Mouse (Mus musculus) heart, postnatal 25 days (tissue): ENCODE measurements around the gene Mamdc2. TPM values are rescaled to one million over a fixed set of nuclear protein-coding genes. Genes with fewer than 3 reads are reported as not detected.

Source experiments
- DNase-seq: peaks from one replicate; pipeline ENCODE4 v3.0.0; 2022; ENCODE audit warnings: low spot score
- intact Hi-C: fragments of 180-260 bp; cut with DNase I; formaldehyde crosslinking; loops from one replicate; pipeline ENCODE4 v1.15.1; 2025
- total RNA-seq, 2 experiments: library from RNA; stranded (reverse); gene quantifications; 2 replicates each; pipeline ENCODE4 v1.2.3; 2021

Mamdc2 gene
- total RNA-seq, 2 experiments from 2014 or later: 2.0 to 2.7 TPM

DNA sequence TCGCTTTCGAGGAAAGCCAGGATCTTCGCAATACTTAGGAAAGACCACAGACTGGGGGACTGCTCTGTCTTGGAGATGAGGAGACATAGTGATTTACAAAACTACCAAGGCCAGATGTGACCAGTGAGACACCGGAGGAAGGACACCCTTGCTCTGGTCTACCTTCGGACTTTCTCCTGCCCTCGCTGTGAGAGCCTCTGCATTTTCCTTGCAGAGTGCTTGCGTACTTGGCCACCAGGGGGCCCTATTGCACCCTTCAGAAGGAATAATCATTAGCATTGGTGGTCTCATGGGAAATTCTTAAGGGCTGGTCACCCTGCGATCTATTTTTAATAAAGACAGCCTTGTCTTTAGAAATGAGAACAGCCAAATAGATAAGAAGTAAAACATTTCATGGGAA lies 75.0 kb downstream of the Mamdc2 start:
- intact Hi-C loops: loop anchor here (1.0 kb wide), 1 partner anchor 150 kb away; no protein-coding TSS in a partner anchor
- peak; percentile 32 for DNase-seq

DNA sequence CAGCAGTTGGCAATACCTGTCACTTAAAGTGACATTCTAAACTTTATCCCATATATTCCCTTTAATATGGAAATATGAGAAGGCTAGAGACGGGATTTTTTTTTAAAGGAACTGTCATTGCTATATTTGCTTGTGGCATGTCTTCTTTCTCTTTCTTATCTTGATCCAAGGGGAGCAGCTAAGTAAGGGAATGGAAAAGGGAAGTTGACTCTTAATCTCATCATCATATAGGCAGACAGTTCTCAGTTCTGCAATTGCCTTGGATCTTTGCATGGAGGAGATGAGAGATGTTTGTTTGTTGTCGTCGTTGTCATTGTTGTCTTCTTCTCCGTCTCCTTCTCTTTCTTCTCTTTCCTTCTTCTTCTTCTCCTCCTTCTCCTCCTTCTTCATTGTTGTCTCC lies 79.0 kb downstream of the Mamdc2 start:
- intact Hi-C loops: no loop called here
- no peak for DNase-seq

DNA sequence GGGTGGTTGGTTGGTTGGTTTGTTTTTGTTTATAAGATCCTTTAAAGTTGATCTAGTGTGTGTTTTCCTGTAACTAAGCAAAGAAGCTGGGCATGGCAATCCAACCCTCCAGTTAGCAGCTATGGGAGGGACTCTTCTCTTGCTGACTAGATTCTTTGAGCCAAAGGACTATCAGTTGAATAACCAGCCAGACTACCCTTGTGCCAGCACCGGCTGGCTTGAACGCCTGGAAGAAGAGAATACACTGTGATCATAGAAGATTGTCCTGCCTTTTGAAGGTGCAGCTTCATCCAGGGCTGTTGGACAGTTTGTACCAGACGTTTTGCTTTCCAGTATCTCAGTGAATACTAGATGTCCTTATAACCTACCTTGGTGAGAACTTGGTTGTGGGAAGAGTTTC lies 86.2 kb downstream of the Mamdc2 start:
- DNase-seq: no peak
- intact Hi-C loops: no loop called here

DNA sequence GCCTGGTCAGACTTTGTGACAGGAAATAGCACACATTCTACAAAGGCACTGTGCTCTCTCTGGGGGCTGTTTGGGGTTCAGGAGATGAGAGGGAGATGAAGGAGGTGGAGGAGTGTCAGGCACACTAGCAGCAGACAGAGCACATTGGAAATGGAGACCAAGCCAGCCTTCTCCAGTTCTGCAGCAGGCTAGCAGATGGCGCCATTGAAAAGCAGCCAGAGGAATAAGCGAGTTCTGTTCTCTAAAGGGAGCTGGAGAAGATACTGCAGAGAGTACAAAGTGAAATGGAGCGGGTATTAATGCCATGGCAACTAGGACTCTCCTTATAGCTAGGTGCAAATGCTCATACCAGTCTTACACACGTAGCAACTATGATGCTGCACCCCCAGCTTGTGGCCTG lies 87.1 kb downstream of the Mamdc2 start:
- intact Hi-C loops: no loop called here

DNA sequence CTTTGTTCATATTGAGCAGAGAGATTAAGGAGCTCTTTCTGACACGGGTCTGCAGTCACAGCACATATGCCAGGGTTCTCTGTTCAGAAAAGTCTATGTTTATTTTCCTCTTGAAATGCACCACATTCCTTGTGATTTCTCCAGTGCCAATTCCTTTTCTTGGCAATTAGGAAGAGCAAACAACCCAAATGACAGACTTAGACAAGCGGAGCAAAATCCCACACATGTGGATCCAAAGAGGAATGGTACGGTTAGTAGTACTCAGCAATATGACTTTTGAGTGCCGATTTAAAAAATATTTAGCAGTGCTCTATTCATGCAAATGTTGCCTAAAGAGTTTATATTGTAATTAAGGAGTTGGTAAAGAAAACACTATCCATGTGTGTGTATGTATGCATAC lies 87.7 kb downstream of the Mamdc2 start:
- intact Hi-C loops: no loop called here

More for the DNA sequence above, 87.1 kb downstream of the Mamdc2 start:
- no peak for DNase-seq

DNA sequence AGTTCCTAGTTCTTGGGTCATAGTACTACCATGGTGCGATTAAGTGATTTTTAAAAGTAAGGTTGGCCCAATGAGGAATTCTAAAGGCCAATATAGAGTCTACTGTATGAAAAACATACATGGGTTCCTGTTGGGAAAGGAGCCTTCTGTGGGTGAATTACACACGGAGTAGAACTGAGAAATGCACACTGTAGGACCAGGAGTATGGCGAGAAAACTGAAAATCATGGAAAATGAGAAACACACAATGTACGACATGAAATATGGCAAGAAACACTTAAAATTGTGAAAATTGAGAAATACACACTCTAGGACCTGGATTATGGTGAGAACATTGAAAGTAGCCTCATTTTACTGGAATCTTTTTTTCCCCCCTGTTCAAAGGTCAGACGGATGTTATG lies 91.0 kb downstream of the Mamdc2 start:
- intact Hi-C loops: no loop called here
- no peak for DNase-seq

More for the DNA sequence above, 87.7 kb downstream of the Mamdc2 start:
- DNase-seq: no peak

DNA sequence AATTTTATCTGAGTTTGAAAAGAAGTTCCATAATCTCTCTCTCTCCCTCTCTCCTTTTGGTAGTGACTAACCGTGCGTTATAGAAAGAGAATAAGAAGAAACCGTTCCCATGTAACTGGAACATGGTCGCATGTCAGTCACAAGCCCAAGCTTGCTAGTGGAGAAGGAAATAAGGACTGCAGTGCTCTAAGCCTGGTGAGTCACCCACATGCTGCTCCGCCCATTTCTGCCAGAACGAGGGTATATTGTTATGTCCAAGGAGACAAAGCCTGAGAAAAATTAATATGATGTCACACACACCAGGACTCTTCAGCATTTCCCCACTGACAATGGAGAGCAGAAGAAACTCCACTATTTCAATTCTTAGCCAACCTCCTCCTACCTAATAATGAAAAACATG lies 93.5 kb downstream of the Mamdc2 start:
- DNase-seq: no peak
- intact Hi-C loops: no loop called here

DNA sequence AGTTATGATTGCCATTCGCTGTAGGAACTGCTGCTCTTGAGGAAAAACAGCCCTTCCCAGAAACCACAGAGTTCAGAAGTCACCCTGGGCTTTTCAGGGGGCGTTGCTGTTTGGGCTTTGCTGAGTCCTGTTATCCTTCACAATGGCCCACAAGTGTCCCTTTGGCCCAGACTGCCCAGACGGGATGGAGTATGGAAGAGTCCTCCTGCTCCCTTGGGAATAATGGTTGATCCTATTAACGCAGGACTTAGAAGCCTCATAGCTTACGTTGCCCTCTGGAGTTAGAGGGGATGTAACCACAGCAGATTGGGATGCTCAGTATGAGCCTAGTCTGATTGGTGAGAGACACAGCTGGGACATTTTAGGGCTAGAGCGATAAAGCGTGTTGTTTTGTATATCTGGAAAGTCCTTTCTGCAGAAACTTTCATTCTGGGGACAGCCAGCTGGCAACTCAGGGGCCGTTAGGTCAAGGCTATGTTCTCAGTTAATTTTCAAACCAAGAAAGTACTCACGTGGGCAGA lies 94.3 kb downstream of the Mamdc2 start:
- peak; percentile 46 for DNase-seq
- intact Hi-C loops: no loop called here

DNA sequence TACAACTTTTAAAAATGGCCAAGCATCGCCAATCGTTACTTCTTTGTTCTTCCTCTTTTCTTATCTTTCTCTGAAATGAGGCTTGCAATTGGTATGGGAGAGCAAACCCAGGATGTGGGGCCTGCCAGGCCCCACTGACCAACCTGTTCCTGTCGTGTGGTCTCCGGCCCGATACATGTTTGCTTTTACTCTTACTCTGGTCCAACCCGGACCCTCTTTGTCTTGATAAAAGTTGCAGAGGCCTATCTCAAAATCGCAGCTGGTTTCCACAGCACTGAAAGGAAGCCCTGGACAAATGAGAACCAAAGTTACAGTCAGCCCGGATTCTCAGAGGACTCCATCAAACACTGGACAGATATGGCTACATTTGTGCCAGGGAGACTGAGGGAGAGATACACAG lies 95.1 kb downstream of the Mamdc2 start:
- intact Hi-C loops: no loop called here
- DNase-seq: no peak

DNA sequence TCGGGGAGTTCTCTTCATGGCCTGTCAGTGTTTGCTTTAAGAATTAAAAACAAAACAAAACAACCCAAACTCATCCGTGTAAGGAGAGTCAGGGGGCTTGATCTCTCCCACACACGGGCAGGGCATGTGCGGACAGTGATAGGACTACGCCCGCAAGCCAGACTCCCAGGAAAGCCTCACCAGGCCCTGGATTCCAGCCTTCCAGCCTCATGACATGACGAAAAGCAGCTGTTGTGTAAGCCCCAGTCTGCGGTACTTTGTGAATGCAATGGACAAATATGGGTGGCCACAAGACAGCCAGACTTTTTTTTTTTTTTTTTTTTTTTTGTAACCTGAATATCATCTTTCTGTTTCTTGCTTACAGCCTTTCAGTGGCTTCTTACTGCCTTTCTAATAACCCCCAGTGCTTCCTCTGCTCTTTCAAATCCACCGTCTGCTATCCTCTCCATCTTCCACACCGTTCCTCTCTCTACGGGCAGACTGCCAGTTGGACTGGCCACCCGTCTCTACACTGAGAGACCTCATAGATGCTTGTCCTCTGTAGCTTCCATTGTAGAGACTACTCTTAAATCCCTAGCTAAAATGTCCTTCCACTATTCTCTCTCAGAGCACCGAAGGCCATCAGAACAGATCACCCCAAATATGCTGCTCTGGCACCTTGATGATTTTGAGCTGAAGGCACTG lies 96.3 kb downstream of the Mamdc2 start:
- intact Hi-C loops: no loop called here
- peak; percentile 23 for DNase-seq

DNA sequence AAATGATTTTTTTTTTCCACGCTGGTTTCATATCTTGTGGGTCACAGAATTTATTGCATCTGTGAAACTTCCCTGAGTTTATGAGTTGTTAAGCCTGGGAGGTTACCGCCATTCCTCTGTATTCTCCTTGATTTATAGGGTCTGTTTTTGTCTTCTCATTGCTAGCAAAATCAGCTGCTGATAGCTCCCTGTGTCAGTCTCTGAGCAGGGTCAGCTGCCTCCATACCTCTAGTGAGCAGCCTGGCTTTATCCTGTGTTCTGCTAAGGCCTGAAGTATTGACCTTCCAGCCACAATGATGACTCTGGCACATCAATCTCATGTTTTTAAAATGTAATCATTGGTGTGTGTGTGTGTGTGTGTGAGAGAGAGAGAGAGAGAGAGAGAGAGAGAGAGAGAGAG lies 98.3 kb downstream of the Mamdc2 start:
- intact Hi-C loops: no loop called here
- DNase-seq: no peak

DNA sequence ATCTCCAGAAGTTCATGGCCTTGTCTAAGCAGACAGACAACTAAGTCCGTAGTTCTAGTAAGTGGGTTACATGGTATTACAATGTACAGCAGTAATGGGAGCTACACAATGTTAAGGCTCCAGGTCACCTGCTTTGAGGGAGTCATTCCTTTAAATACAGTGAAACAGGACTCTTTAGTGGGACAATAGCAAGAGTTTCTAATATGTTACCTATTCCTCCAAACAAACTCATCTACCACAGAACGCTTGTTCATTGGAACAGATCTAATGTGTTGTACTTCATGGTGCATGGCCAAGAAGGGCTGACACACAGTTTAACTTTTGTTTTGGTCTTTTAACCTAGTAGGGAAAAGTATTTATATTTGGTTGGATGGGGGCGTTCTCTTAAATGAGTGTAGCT lies 105.5 kb downstream of the Mamdc2 start:
- no peak for DNase-seq
- intact Hi-C loops: no loop called here

DNA sequence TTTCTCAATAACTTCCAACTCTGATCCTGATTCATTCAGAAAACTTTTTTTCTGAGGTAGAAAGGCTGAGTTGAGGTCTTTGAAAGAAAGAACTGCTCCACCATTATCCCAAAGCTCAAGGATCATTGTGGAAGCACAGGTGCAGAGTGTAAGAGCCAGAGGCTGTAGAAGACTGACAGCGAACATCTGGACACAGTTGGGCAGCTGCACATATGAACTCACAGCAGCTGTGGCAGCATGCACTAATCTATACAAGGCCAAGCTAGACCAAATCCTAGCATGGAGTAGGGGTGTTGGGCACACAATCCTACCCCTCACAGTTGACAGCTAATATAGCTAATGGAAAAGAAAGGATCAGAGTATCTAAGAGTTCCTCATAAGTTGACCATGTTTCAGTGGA lies 115.4 kb downstream of the Mamdc2 start:
- intact Hi-C loops: no loop called here
- no peak for DNase-seq

DNA sequence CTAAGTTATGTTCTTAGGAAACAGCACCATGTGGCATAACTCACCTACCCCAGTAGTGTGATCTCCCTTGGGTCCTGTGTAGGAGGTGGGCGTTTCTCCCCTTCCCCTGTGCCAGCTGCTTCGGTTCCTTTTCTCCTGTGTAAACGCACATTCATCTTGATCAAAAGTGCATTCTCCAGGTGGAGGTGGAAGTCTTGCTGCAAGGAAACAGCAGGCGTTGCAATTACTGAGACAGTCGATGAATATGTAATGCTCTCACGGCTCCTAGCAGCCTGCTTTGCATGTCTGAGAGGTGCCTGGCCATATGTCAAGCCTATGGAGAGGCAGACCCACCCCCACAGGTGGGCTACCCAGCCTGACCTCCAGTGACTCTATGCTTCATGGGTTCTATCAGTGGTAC lies 117.4 kb downstream of the Mamdc2 start:
- intact Hi-C loops: no loop called here

DNA sequence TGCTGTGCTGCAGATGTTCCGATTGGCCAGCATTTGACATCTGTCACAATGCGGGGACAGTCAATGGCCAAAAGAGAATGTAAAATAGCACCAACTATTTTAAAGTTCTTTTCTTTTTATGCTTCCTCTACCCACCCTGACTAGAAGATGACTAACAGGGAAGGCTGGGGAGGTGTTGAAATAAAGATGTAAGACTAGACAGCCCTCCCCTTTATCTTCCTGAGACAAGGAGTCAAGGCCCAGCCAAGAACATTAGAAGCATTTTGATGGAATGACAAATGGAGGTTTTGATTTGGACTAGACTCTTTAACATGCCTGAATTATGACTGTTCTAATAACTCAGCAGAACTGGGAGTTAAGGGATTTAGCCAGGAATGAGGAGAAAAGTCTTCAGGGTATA lies 118.9 kb downstream of the Mamdc2 start:
- DNase-seq: no peak
- intact Hi-C loops: no loop called here

More for the DNA sequence above, 117.4 kb downstream of the Mamdc2 start:
- no peak for DNase-seq

DNA sequence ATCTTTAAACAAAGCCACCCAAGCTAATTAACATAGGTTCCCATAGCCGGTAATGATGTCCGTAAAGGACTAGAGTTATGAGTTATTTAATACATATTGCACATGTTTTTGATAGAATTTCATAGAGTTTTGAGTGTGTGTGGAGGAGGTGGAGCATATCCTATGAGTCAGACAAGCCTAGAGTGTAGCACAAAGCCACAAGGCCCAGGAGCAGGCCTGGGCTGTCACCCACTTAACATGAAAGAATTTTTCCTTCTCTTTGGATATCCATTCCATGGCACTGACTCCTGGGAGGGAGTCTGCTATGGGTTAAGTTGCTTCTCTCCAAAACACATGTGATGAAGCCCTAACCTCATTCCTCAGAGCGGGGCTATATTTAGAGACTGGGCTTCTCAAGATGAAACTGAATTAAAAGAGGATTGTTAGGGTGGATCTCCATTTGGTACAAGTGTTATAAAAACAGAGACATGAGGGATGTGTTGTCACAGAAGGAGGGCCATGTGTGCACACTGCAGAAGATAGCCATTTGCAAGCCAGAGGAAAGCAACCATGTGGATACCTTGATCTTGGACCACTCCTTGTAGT lies 121.1 kb downstream of the Mamdc2 start:
- no peak for DNase-seq
- intact Hi-C loops: no loop called here

DNA sequence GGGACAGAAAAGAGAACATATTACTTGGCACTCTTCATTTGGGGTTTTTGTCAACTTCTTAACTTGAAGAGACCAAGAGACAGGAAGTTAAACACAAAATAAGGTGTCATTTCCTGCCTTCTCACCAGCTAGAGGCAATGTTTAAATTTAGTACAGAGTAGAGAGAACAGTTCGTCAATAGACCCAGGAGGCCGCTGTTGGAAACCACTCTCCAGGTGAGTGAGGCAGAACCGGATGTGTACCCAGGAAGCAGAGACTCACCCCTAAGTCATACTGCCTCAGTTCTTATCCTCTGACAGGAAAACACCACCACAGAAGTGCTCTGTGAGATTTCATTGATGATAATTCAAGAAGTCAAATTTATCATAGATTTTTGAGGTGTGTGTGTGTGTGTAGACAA lies 125.1 kb downstream of the Mamdc2 start:
- no peak for DNase-seq
- intact Hi-C loops: no loop called here

DNA sequence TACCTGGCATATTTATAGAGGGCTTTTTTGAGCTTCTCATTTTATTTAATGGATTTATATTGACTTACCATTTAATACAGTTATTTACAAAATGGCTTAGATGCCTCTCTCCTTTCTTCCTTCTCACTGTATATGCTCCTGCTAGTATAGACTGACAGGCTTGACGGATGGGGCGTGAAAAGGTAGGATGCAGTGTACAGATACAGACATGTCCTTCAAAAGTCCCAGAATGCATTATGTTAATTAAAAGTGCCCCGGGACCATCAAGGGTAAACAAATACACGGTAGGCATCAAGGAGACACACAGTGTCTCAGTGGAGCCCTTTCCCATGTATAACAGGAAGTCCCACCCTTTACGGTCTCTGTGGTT lies 130.3 kb downstream of the Mamdc2 start:
- intact Hi-C loops: no loop called here
- DNase-seq: no peak

DNA sequence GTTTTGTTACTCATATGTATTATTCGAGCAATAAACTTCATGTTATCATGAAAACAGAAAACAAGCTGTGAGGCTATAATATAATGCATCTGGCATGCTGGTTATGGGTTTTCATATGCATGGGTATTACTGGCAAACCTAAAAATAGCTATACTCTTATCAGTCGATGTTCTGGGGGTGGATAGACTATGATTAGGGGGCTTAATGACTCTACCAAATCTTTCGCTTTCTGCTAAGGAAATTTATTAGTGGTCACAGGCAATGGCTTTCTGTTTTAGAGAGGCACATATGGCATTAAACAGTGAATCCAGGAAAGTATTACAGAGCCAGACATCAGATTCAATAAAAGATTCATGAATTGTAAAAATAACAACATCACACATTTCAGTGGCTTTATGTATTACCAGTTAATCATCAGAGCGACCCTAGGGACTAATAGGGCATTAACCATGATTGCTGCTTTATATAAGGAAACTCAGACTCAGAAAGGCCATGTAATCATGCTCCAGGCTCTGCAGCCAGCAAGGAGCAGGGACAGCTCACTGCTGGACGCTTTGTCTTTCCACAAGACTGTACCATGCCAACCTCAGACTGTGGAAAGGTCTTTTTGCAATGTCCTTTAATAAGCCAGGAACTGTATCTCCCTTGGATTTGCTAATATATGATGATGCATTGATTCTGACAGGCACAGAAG lies 130.8 kb downstream of the Mamdc2 start:
- DNase-seq: no peak
- intact Hi-C loops: no loop called here

DNA sequence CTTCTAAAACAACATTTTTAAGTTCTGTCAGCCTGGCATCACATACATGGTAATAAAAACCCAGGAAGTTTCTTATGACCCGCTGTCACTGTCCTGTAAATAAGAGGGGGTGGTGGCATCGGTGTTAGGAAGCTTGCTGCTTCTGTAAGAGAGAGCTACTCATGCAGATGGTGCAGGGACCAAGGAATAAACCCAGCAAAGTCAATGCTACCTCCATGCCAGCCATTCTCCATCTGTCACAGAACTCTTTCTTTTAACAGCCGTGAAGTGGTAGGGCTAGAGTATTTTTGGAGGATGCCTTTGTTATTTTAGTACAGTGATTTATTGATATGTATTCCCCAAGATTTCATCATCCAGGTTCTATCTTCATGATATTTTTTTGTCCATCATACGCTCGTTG lies 131.4 kb downstream of the Mamdc2 start:
- intact Hi-C loops: no loop called here
- no peak for DNase-seq

DNA sequence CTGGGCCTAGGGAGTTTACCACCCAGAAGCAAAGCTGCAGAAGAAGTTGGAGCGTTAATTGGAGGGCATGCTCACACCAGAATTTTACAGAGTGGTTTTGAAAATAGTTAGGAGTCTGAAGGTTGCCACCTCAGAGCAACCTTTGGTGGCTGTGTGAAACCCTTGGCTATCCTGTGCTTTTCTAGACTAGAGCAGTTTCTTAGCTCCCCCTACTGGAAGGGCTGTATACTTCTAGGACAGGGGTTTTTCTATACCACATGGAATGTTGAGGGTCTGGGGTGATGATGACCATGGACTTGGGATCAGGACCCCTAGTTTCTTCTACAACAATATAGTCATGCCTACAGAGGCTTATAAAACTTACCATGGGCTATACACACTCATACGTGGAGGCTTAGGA lies 138.3 kb downstream of the Mamdc2 start:
- no peak for DNase-seq
- intact Hi-C loops: no loop called here
